In genomic region chr6:55461141-55461540, GRCm38 (mm10) we compare ENCODE assay signal across 10 mouse cellular contexts. TPM values are rescaled to one million over a fixed set of nuclear protein-coding genes. Genes with fewer than 3 reads are reported as not detected.
DNase-seq lines count a peak whose midpoint lies in the region; ATAC-seq and TF ChIP-seq lines count a peak whose summit lies in the region.
"Had no signal": no experiment of that assay in that cellular context is flagged by ENCODE, and none has a peak within 500 bp of the region (broad histone marks: within the 10 kb centered on the region; RNA-seq: fewer than 3 reads in every experiment).

No protein-coding gene starts in this region.

- no peaks in the 10 kb centered on the region for H3K27me3 ChIP-seq in G1E (ENCODE audit: insufficient read depth, low read length)
- H3K27me3 ChIP-seq: midbrain, embryonic 12.5 days had no signal

- H3K4me1 ChIP-seq in G1E (ENCODE audit: insufficient read depth, low read depth, low read length): no peaks in the 10 kb centered on the region

- peak; percentile 34 for DNase-seq in heart, adult 8-10 months (ENCODE audit: low spot score)
- DNase-seq in heart, postnatal 25 days (ENCODE audit: low spot score): no peak
- DNase-seq in 3T3-L1 (ENCODE audit: low read depth, low spot score) (peak; percentile 46), G1E (ENCODE audit: low spot score) (peak; percentile 5)
- DNase-seq in induced T-regulatory cell, adult 2 months (ENCODE audit: low read depth): peak; percentile 42
- no peak for DNase-seq in right cerebral cortex, postnatal 4 days
- no peak for DNase-seq in left cerebral cortex, postnatal 10 days (ENCODE audit: extremely low spot score in 1 of 2, low spot score in 2 of 2)
- DNase-seq in cerebellum, adult 18-20 months: no peak
- DNase-seq: gastrocnemius, postnatal 36 days had no signal

- H3K9me3 ChIP-seq in G1E (replicated peaks): no peaks in the 10 kb centered on the region
- H3K9me3 ChIP-seq: midbrain, embryonic 12.5 days had no signal

- H3K4me3 ChIP-seq in G1E (ENCODE audit: low read depth, low read length): no peak overlapping the region
- H3K4me3 ChIP-seq: midbrain, embryonic 12.5 days had no signal

- ATAC-seq in G1E (ENCODE audit: extremely low read depth, insufficient number of reproducible peaks, low FRiP score, poor library complexity, severe bottlenecking): no peak

- intact Hi-C loops in heart, postnatal 25 days (cut with DNase I): no loop called here
- intact Hi-C loops in left cerebral cortex, postnatal 10 days (cut with DNase I): loop anchor here (5.0 kb wide), 1 partner anchor 41 kb away; no protein-coding TSS in a partner anchor

- no peaks in the 10 kb centered on the region for H3K36me3 ChIP-seq in G1E (replicated peaks)

- TF ChIP-seq CTCF in G1E (IDR thresholded peaks at IDR 0.05; ENCODE audit: low read depth, low read length): peak; percentile 77

RNA-seq across cellular contexts. Expression of gene Adcyap1r1, which starts 9.4 kb away (rescaled TPM):
- total RNA-seq in heart, adult 8-10 months (2022): 1 to 10 TPM; 5.1 to 5.8 (median 5.4) TPM
- 1 to 10 TPM; 5.1 to 5.4 TPM for total RNA-seq in heart, postnatal 25 days (2021)
- total RNA-seq in G1E (2014; fragmentation: Nextera tagmentation) (not detected in 2 replicates), G1E (2017) (0.05 TPM in 1 of 2 replicates, not detected in the other)
- polyA plus RNA-seq in G1E (2012): not detected in 2 replicates
- total RNA-seq in left cerebral cortex, postnatal 10 days (2021): 100 to 1,000 TPM; 137 to 142 TPM

Comparison
In these comparisons a context has a peak if more than half of its experiments do, and no peak if none do; other contexts are left out.
1. DNase-seq: peak in heart, adult 8-10 months (single experiment), 3T3-L1 (single experiment), G1E (single experiment) and induced T-regulatory cell, adult 2 months (single experiment); none in heart, postnatal 25 days (single experiment), right cerebral cortex, postnatal 4 days (single experiment), left cerebral cortex, postnatal 10 days (0 of 2) and cerebellum, adult 18-20 months (0 of 2).
2. RNA of gene Adcyap1r1, which starts 9.4 kb away (total RNA-seq): 137 to 142 TPM in left cerebral cortex, postnatal 10 days; 5.1 to 5.8 TPM in heart, adult 8-10 months, 5.1 to 5.4 TPM in heart, postnatal 25 days and 0.05 TPM in G1E; every median in the first group is over 10 times any median in the second.